Mouse (Mus musculus): ENCODE data around the gene Th. TPM values are rescaled to one million over a fixed set of nuclear protein-coding genes. Genes with fewer than 3 reads are reported as not detected.

Gene Th
- polyA plus RNA-seq, 1 experiment: not detected

DNA sequence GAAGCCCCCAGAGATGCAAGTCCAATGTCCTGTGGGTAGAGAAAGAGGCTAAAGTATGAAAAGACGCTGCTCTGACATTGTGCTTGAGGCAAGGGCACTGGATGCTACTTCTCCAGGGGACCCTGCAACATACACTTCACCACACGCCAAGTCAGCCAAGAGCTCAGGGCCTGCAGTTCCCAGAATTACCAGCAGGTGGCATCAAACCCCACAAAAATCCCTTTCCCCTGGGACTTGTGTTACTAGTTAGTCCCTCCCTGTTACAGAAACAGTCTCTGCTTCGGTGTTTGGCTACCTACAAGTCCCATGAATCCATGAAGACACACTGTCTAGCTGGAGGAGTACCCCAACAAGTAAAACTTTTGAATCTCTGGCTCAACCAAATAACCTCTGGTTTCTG lies 36.3 kb downstream of the Th start:
- Histone ChIP-seq H3K4me3 (ENCODE audit: insufficient read depth, low read depth, low read length) (no peak overlapping the region), H3K4me1 (ENCODE audit: control insufficient read depth, insufficient read depth, low read length) (peaks cover 14% of the 10 kb centered on the region; the same call in 1 of the 2 replicates), H3K27ac (ENCODE audit: insufficient read depth, low read depth, low read length) (no peak overlapping the region)
- 0% methylated on average over 3 of the region's 3 CpGs for WGBS
- TF ChIP-seq CTCF (IDR thresholded peaks at IDR 0.05; ENCODE audit: insufficient read depth, low read depth, low read length): peak; percentile 75
- no peak for TF ChIP-seq POLR2A (IDR thresholded peaks at IDR 0.05; ENCODE audit: insufficient read depth, low read depth, low read length)

DNA sequence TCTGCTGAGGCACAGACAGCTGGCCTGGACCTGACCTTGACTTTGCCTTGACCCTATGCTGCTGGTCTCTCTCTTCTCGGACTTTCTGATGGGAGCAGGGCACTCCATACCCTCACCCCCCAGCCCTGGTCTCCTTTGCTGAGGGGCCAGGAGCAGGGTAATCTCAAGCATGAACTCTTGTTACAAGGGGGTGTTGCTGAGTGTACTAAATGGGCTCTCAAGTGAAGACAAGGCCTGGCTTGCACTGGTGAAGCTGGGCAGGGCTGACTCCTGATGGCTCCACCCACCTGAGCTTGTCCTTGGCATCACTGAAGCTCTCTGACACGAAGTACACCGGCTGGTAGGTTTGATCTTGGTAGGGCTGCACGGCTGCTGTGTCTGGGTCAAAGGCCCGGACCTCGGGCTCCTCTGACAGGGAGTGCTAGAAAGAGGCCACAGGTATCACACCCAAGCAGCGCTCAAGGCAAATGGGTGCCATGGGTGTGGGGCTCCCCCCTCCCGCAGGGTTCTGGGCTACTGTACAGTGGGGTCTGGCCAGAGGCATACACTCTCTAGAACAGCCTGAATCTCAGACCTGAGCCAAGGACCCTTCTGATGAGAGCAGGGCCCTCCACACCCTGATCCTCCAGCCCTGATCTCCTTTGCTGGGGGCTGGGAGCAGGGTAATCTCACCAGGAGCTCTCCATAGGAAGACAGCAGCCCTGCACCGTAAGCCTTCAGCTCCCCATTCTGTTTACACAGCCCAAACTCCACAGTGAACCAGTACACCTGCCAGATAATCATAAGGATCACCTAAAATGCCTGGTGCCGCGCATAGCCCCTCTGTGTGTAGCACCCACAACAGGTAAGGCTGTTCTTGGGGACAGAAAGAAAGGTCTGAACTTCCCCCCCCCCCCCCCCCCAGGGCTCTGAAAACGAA lies 36.9 kb downstream of the Th start:
- no peak for TF ChIP-seq CTCF (IDR thresholded peaks at IDR 0.05; ENCODE audit: insufficient read depth, low read depth, low read length)
- TF ChIP-seq POLR2A (IDR thresholded peaks at IDR 0.05; ENCODE audit: insufficient read depth, low read depth, low read length): no peak
- 71% methylated on average over 12 of the region's 12 CpGs for WGBS
- Histone ChIP-seq H3K27ac (ENCODE audit: insufficient read depth, low read depth, low read length) (no peak overlapping the region), H3K4me1 (ENCODE audit: control insufficient read depth, insufficient read depth, low read length) (peaks cover 13% of the 10 kb centered on the region; the same call in 1 of the 2 replicates), H3K4me3 (ENCODE audit: insufficient read depth, low read depth, low read length) (no peak overlapping the region)

DNA sequence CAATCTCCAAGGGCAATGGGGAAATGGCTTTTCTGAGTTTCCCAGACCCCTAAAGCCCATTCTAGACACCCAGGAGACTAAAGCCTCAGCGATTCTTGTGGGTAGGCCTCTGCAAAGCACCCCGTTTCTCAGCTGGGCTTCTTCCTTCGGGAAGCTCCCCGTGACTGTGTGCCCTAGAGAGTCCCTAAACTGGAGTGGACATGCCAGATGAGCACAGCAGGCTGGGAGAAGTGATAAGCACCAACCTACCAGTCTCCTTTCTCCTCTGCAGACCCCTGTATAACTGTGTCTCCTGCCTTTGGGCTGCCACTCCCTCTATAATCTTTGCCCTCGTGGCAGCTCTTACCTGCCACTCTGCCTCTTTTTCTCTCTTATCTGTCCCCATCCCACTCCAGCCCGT lies 37.6 kb downstream of the Th start:
- 87% methylated on average over 6 of the region's 6 CpGs for WGBS
- Histone ChIP-seq H3K4me3 (ENCODE audit: insufficient read depth, low read depth, low read length) (no peak overlapping the region), H3K4me1 (ENCODE audit: control insufficient read depth, insufficient read depth, low read length) (peaks cover 11% of the 10 kb centered on the region; the same call in 1 of the 2 replicates), H3K27ac (ENCODE audit: insufficient read depth, low read depth, low read length) (no peak overlapping the region)
- TF ChIP-seq CTCF (IDR thresholded peaks at IDR 0.05; ENCODE audit: insufficient read depth, low read depth, low read length): no peak
- TF ChIP-seq POLR2A (IDR thresholded peaks at IDR 0.05; ENCODE audit: insufficient read depth, low read depth, low read length): no peak

DNA sequence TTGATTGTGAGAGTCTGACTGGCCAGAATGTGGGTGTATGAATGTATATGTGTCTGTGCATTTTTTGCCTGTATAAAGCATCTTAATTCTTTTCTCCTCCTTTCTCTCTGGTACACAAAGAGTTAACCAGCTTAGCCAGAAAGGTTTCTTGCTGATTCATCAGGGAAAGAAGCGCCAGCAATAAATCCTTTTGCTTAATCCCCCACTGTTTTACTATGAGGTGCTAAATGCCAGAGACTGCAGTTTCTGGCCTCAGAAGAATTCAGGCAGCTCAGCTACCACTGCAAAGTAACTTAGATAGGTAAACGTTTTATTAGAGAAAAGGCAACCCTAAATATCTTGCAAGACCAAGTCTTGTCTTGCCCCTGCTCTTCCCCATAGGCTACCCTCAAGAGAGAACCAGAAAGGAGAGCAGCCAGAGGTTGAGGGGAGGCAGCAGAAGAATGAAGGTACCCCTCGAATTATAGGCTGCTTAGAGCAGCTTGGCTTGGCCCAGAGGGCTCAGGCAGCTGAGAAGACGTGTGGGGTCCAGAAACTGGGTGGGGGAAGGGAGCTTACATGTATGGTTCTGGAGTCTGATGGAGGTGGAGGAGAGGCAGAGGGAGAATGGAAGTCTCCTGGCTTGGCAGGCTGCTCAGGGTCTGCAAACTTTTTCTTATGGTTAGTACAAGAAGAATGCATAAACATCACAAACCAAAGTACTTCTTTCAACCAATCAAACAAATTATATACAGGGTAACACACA lies 61.3 kb downstream of the Th start:
- TF ChIP-seq CTCF (IDR thresholded peaks at IDR 0.05; ENCODE audit: insufficient read depth, low read depth, low read length) (no peak), POLR2A (IDR thresholded peaks at IDR 0.05; ENCODE audit: insufficient read depth, low read depth, low read length) (no peak)
- Histone ChIP-seq H3K4me3 (ENCODE audit: insufficient read depth, low read depth, low read length) (no peak overlapping the region), H3K4me1 (ENCODE audit: control insufficient read depth, insufficient read depth, low read length) (no peaks in the 10 kb centered on the region), H3K27ac (ENCODE audit: insufficient read depth, low read depth, low read length) (no peak overlapping the region)
- WGBS: 19% methylated on average over 4 of the region's 4 CpGs

DNA sequence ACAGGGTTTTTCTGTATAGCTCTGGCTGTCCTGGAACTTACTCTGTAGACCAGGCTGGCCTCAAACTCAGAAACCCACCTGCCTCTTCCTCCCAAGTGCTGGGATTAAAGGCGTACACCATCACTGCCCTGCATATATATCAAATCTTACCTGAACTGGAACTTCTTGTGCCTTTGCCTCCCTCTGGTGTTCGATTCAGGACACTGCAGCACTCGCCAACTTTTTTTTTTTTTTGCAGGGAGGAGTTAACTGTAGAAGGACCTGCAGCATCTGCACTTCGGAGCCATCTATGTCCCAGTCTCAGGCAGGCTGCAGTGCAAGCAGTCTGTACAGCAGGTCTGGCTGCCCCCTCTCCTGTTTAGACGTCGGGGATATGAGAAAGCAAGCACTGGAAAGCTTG lies 80.2 kb downstream of the Th start:
- no peaks in the 10 kb centered on the region for H3K4me1 ChIP-seq (ENCODE audit: control insufficient read depth, insufficient read depth, low read length)
- no peak for TF ChIP-seq CTCF (IDR thresholded peaks at IDR 0.05; ENCODE audit: insufficient read depth, low read depth, low read length)
- TF ChIP-seq POLR2A (IDR thresholded peaks at IDR 0.05; ENCODE audit: insufficient read depth, low read depth, low read length): no peak
- no peak overlapping the region for H3K4me3 ChIP-seq (ENCODE audit: insufficient read depth, low read depth, low read length)
- no peak overlapping the region for H3K27ac ChIP-seq (ENCODE audit: insufficient read depth, low read depth, low read length)
- WGBS: 12% methylated on average over 6 of the region's 6 CpGs

Other genes with a start within 250 kb of the Th start
- gene Ins2, start 187.7 kb downstream of the Th start, polyA plus RNA-seq (2012; ENCODE audit: insufficient read depth, insufficient read length, low replicate concordance, missing spikeins): not detected in 2 replicates
- not detected in 2 replicates for gene Ascl2, start 38.1 kb upstream of the Th start, polyA plus RNA-seq (2012; ENCODE audit: insufficient read depth, insufficient read length, low replicate concordance, missing spikeins)
- not detected in 2 replicates for gene Tspan32, start 73.9 kb upstream of the Th start, polyA plus RNA-seq (2012; ENCODE audit: insufficient read depth, insufficient read length, low replicate concordance, missing spikeins)
- gene Cd81, start 121.6 kb upstream of the Th start, polyA plus RNA-seq (2012; ENCODE audit: insufficient read depth, insufficient read length, low replicate concordance, missing spikeins): not detected in 2 replicates
- gene Tssc4, start 138.1 kb upstream of the Th start, polyA plus RNA-seq (2012; ENCODE audit: insufficient read depth, insufficient read length, low replicate concordance, missing spikeins): not detected in 2 replicates
- not detected in 2 replicates for gene Trpm5, start 163.5 kb upstream of the Th start, polyA plus RNA-seq (2012; ENCODE audit: insufficient read depth, insufficient read length, low replicate concordance, missing spikeins)
- gene Kcnq1, start 175.2 kb upstream of the Th start, polyA plus RNA-seq (2012; ENCODE audit: insufficient read depth, insufficient read length, low replicate concordance, missing spikeins): not detected in 2 replicates

All from olfactory bulb, adult 2 months (tissue).